Mouse (Mus musculus): ENCODE measurements around the gene Snapc4. TPM values are rescaled to one million over a fixed set of nuclear protein-coding genes. Genes with fewer than 3 reads are reported as not detected.

Gene Snapc4
- total RNA-seq, 2 experiments from 2014 or later = 8.9 to 11.2 TPM

DNA sequence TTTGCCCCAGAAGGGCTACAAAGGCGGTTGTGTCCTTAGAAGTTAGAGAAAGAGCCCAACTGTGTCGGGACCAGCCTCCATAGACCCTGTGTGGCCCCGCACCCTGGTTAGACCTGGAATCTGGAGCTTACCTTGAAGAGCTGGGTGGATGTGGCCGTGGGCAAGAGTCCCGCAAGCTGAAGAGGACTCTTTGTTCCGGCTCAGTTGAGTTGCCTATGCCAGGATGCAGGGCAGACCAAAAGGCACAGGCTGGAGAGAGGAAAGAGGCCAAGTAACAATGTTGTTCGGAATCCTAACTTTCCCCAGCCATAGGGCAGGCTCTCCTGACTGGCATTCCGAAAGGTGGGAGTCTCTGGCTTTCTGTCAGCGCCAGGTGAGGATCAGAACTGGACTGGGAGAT, 61.3 kb downstream of the Snapc4 start:
- DNase-seq (ENCODE audit: low spot score) = no peak
- intact Hi-C loops (cut with DNase I) = no loop called here

DNA sequence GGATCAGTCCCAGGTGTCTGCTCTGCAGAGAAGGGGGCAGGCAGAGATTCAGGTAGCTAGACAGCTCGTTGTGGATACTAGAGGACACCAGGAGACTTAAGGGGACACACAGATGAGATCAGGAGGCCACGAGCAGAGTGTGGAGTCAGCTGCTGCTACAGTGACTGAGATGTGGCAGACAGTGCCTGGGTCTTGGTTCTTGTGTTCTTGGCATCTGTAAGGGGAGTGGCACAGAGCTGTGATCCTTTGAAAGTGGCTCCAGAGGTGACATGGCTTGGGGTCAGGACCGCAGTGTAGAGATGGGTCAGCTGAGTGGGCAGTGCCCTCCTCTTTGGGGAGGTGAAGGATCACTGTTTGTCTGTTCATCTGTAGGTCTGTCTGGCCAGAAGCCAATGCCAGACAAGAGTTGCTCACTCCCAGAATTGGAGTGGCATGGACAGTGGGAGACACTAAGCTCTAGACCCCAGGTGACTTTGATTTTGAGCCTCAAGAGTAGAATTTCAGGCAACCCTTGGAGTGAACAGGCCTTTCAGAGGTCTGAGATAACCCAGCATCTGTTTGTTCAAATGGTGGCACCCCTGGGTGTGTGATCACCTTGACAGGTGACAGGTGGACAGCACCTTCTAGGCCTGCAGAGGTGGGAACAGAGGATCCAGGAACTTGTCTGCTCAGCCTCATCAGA, 62.3 kb downstream of the Snapc4 start:
- DNase-seq (ENCODE audit: low spot score) = no peak
- intact Hi-C loops (cut with DNase I) = no loop called here

- intact Hi-C loops (cut with DNase I) = no loop called here
- no peak for DNase-seq (ENCODE audit: low spot score)
Measured at GRCm38 (mm10) chr2:26317371-26317770, 63.1 kb downstream of the Snapc4 start.

DNA sequence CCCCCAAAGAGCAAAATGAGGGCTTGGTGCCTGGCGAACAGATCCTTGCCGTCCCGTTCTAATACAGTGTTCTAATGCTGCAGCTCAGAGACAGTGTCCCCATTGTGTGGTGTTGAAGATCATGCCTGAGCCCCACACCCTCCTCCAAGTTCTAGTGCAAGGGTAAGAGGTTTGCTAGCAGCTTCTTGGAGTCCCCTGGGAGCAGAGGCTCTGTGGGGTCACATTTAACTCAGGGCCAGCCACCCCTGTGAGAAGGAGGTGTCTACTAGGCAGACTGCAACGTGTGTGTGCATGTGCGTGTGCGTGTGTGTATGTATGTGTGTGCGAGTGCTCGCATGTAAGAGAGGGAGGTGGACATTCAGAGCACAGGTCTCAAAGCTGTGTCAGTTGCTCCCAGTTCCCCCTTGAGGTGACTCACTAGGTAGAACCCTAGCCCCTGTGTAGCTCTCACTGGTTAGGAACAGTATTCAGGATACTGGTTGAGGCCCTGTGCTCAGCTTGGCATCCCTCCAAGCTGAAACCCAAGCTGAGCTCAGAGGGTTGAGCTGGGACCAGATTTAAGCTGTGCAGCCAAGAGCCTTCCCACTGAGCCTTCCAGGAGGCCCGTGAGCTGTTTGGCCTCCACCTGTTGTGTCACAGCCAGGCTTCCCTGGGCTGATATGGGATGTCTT, 63.7 kb downstream of the Snapc4 start:
- DNase-seq (ENCODE audit: low spot score) = no peak
- intact Hi-C loops (cut with DNase I) = no loop called here

GRCm38 (mm10) chr2:26315925-26316311, 64.5 kb downstream of the Snapc4 start:
- intact Hi-C loops (cut with DNase I) = no loop called here
- DNase-seq (ENCODE audit: low spot score) = no peak

DNA sequence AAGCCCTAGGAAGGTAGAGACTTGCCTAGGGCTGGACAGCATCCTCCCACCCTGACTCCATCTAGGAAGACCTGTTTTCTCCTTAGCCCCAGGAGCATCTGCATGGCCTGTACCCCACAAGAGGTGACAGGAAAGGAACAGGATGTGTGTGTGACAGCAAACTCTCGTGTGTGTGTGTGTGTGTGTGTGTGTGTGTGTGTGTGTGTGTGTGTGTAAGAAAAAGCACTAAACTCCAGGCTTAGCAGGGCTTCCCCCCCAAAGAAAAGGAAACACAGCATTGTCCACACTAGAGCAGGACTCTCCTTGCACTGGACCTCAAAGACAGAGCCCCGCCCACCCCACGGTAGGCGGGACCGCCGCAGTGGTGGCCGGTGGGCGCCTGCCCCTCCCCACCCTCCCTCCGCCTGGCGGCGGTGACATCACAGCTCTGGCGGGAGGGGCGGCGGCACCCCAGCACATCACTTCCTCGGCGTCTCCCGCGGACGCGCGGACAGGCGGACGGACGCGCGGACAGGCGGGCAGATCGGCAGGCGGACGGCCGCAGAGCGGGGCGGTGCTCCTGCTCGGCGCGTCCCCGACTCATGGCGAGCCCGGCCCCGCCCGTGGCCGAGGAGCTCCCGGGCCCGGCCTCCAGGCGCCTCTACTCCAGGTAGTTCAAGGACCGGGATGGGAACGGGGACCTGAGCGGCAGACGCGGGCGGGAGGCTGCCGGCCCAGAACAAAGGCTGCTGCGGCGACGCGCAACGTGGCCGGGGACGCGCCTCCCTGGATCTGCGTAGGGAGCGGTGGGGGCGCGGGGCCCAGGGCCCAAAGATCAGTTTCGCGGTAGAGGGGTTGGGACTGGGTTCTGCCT, 65.2 kb downstream of the Snapc4 start, which contains the start of gene Gpsm1:
TSS of gene Gpsm1 (plus strand) at position 444 of the 853 bp plus-strand sequence.
- peak; percentile 80 for DNase-seq (ENCODE audit: low spot score)
- intact Hi-C loops (cut with DNase I) = no loop called here

GRCm38 (mm10) chr2:26314281-26315071, 66.0 kb downstream of the Snapc4 start:
- DNase-seq (ENCODE audit: low spot score) = peak; percentile 69
- intact Hi-C loops (cut with DNase I) = no loop called here

DNA sequence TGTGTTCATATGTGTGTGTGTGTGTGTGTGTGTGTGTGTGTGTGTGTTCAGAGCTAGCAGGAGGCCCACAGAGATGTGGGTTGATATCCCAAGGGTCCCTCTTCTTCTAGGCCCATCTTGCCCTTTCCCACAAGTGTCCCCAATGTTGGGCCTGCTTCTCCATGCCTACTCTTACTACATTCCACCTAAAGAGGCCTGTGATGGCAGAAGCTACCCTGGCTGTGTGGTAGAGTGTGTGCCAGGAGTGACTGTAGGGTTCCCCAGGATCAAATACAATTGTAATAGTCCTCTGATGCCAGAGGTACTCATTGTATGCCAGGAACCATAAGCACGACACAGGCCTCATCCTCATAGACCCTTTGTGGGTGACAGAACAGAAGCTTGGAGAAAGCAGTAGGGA, 67.1 kb downstream of the Snapc4 start:
- DNase-seq (ENCODE audit: low spot score) = no peak
- intact Hi-C loops (cut with DNase I) = no loop called here

- intact Hi-C loops (cut with DNase I) = no loop called here
- no peak for DNase-seq (ENCODE audit: low spot score)
Measured at GRCm38 (mm10) chr2:26312812-26313211, 67.6 kb downstream of the Snapc4 start.

Other genes with a start within 250 kb of the Snapc4 start
- gene Lhx3, start 172.4 kb downstream of the Snapc4 start, total RNA-seq (2021) = not detected
- 10 to 100 TPM; 15.8 to 15.9 TPM for gene Qsox2, start 143.1 kb downstream of the Snapc4 start, total RNA-seq (2021)
- gene Ccdc187, start 86.1 kb downstream of the Snapc4 start, total RNA-seq (2021) = under 1 TPM; 0.08 to 0.18 TPM
- gene Gpsm1, start 65.1 kb downstream of the Snapc4 start, total RNA-seq (2021) = 100 to 1,000 TPM; 195 to 226 TPM
- 10 to 100 TPM; 20.0 to 21.8 TPM for gene Dnlz, start 28.5 kb downstream of the Snapc4 start, total RNA-seq (2021)
- 1 to 10 TPM; 1.8 to 1.9 TPM for gene Card9, start 19.7 kb downstream of the Snapc4 start, total RNA-seq (2021)
- gene Entr1, start 8.7 kb upstream of the Snapc4 start, total RNA-seq (2021) = 10 to 100 TPM; 49.1 to 50.1 TPM
- gene Pmpca, start 8.7 kb upstream of the Snapc4 start, total RNA-seq (2021) = 100 to 1,000 TPM; 129 to 130 TPM
- 10 to 100 TPM; 15.2 to 16.9 TPM for gene Inpp5e, start 28.6 kb upstream of the Snapc4 start, total RNA-seq (2021)
- 10 to 100 TPM; 34.9 to 38.8 TPM for gene Sec16a, start 64.6 kb upstream of the Snapc4 start, total RNA-seq (2021)
- gene Notch1, start 136.0 kb upstream of the Snapc4 start, total RNA-seq (2021) = 10 to 100 TPM; 27.5 to 32.3 TPM
- gene Egfl7, start 199.4 kb upstream of the Snapc4 start, total RNA-seq (2021) = 100 to 1,000 TPM; 149 to 179 TPM
- not detected for gene Gm20532, start 206.0 kb upstream of the Snapc4 start, total RNA-seq (2021)
- gene Agpat2, start 223.8 kb upstream of the Snapc4 start, total RNA-seq (2021) = 10 to 100 TPM; 49.7 to 51.6 TPM
- gene Fam69b, start 247.8 kb upstream of the Snapc4 start, total RNA-seq (2021) = 10 to 100 TPM; 26.9 to 28.9 TPM

All from heart, postnatal 25 days (tissue).